Mouse (Mus musculus) midbrain, postnatal 0 days (tissue): ENCODE measurements at regions not wholly inside any gene's neighbourhood (a gene's known extent, or its start where the extent isn't known, plus 50 kb on each side); places are given as distances from the start of the nearest gene placed in this dataset.

ENCODE experiments used
- ATAC-seq: fragments of 200-750 bp; cut with Nextera tagmentation; 2 replicates; pipeline ENCODE4 v1.8.0; 2017; ENCODE audit warnings: moderate number of reproducible peaks, mild to moderate bottlenecking, moderate TSS enrichment, moderate library complexity; ENCODE audit not compliant: low FRiP score
- DNase-seq: peaks from one replicate; pipeline ENCODE4 v3.0.0-alpha.2; 2015; ENCODE audit warnings: low spot score
- H3K27ac ChIP-seq: fragments of 300-500 bp; sonication (generic); 2 replicates; pipeline ENCODE4 v1.5.1; 2014; ENCODE audit warnings: low read depth, mild to moderate bottlenecking, low read length, mixed read lengths
- H3K27me3 ChIP-seq: fragments of 300-500 bp; sonication (generic); 2 replicates; pipeline ENCODE4 v1.6.1; 2014; ENCODE audit warnings: low read length, control low read depth, mixed read lengths; ENCODE audit not compliant: insufficient read depth
- H3K36me3 ChIP-seq: fragments of 300-500 bp; sonication (generic); 2 replicates; pipeline ENCODE4 v1.6.1; 2014; ENCODE audit warnings: low read length, control low read depth, mixed read lengths; ENCODE audit not compliant: insufficient read depth
- H3K4me1 ChIP-seq: fragments of 300-500 bp; sonication (generic); 2 replicates; pipeline ENCODE4 v1.6.1; 2014; ENCODE audit warnings: mild to moderate bottlenecking, control low read depth, antibody characterized with exemption, low read length, mixed read lengths; ENCODE audit not compliant: insufficient read depth
- H3K4me2 ChIP-seq: fragments of 300-500 bp; sonication (generic); 2 replicates; pipeline ENCODE4 v1.6.1; 2014; ENCODE audit warnings: low read depth, mild to moderate bottlenecking, low read length, mixed read lengths; ENCODE audit not compliant: poor library complexity, severe bottlenecking
- H3K4me3 ChIP-seq: fragments of 300-500 bp; sonication (generic); 2 replicates; pipeline ENCODE4 v1.5.1; 2014; ENCODE audit warnings: low read depth, mild to moderate bottlenecking, low read length, moderate library complexity
- H3K9ac ChIP-seq: fragments of 300-500 bp; sonication (generic); replicated peaks from 2 replicates; pipeline ENCODE4 v1.6.1; 2014; ENCODE audit warnings: mild to moderate bottlenecking, low read length, moderate library complexity, mixed read lengths; ENCODE audit not compliant: poor library complexity, severe bottlenecking
- H3K9me3 ChIP-seq: fragments of 300-500 bp; sonication (generic); 2 replicates; pipeline ENCODE4 v1.6.1; 2016; ENCODE audit warnings: low read length, control low read depth
- CTCF ChIP-seq: IDR thresholded peaks from 2 replicates; pipeline ENCODE4 v1.5.1; 2016; ENCODE audit warnings: antibody characterized with exemption, mild to moderate bottlenecking
- WGBS: fragments of 180-500 bp; shearing (Covaris S2); extraction: QIAGEN DNeasy Blood & Tissue Kit; methylation state at CpG from one replicate; pipeline ENCODE4 v1.1.7; 2014; 5-methylcytosine and 5-hydroxymethylcytosine counted together

DNA sequence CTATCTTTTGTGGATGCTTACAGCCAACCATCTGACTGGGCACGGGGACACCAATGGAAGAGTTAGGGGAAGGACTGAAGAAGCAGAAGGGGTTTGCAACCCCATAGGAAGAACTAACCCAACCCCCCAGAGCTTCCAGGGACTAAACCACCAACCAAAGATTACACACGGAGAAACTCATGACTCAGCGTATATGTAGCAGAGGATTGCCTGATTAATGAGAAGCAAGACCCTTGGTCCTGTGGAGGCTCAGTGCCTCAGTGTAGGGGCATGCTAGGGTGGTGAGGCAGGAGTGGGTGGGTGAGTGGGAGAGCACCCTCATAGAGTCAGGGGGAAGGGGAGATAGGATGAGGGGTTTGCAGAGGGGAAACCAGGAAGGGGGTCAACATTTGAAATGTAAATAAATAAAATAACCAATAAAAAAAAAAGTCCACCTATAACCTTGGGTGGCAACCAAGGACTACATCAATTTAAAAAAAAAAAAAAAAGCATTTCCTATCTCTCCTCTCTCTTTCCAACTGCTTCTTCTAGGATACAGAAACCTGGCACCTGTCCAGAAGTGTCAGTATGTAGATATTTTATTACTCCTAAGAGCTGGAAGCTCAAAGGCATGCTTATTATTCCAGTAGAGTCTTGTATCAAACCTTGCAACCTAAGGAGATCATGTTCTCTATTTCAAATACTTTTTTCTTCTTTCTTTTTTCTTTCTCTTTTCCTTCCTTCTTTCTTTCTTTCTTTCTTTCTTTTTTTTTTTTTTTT, 159.7 kb downstream of the Nr4a2 start:
- Histone ChIP-seq H3K4me1 (no peaks in the 10 kb centered on the region), H3K36me3 (no peaks in the 10 kb centered on the region), H3K9ac (no peak overlapping the region), H3K27me3 (no peaks in the 10 kb centered on the region), H3K4me3 (no peak overlapping the region), H3K27ac (no peak overlapping the region), H3K9me3 (no peaks in the 10 kb centered on the region), H3K4me2 (no peak overlapping the region)
- TF ChIP-seq CTCF: no peak
- ATAC-seq (no peak), DNase-seq (peak; percentile 15)
- 86% methylated on average over 3 of the region's 3 CpGs for WGBS

- Histone ChIP-seq H3K4me3 (no peak overlapping the region), H3K27ac (no peak overlapping the region), H3K9ac (no peak overlapping the region), H3K4me2 (no peak overlapping the region), H3K4me1 (no peaks in the 10 kb centered on the region), H3K36me3 (no peaks in the 10 kb centered on the region), H3K27me3 (no peaks in the 10 kb centered on the region), H3K9me3 (no peaks in the 10 kb centered on the region)
- 43% methylated on average over 4 of the region's 4 CpGs for WGBS
- ATAC-seq (no peak), DNase-seq (peak; percentile 15)
- TF ChIP-seq CTCF: no peak
Measured at GRCm38 (mm10) chr2:56959695-56960094, 164.1 kb downstream of the Nr4a2 start.

- no peaks in the 10 kb centered on the region for H3K4me1 ChIP-seq
- no peak for TF ChIP-seq CTCF
- no peak for DNase-seq
- no peak overlapping the region for H3K27ac ChIP-seq
- no peak overlapping the region for H3K4me2 ChIP-seq
- H3K9ac ChIP-seq: no peak overlapping the region
- no peak overlapping the region for H3K4me3 ChIP-seq
- no peaks in the 10 kb centered on the region for H3K9me3 ChIP-seq
- no peaks in the 10 kb centered on the region for H3K27me3 ChIP-seq
- ATAC-seq: no peak
- 74% methylated on average over 8 of the region's 8 CpGs for WGBS
- no peaks in the 10 kb centered on the region for H3K36me3 ChIP-seq
Measured at GRCm38 (mm10) chr2:56953337-56953736, 170.5 kb downstream of the Nr4a2 start.

GRCm38 (mm10) chr2:56912531-56912930, 211.3 kb downstream of the Nr4a2 start:
- DNase-seq (no peak), ATAC-seq (no peak)
- WGBS: 92% methylated on average over 5 of the region's 5 CpGs
- Histone ChIP-seq H3K27me3 (no peaks in the 10 kb centered on the region), H3K4me3 (no peak overlapping the region), H3K4me1 (no peaks in the 10 kb centered on the region), H3K36me3 (no peaks in the 10 kb centered on the region), H3K9me3 (no peaks in the 10 kb centered on the region), H3K9ac (no peak overlapping the region), H3K27ac (no peak overlapping the region), H3K4me2 (no peak overlapping the region)
- no peak for TF ChIP-seq CTCF

GRCm38 (mm10) chr2:56909096-56909865, 214.5 kb downstream of the Nr4a2 start:
- TF ChIP-seq CTCF: no peak
- no peak for ATAC-seq
- H3K36me3 ChIP-seq: no peaks in the 10 kb centered on the region
- no peaks in the 10 kb centered on the region for H3K27me3 ChIP-seq
- no peak overlapping the region for H3K4me3 ChIP-seq
- H3K27ac ChIP-seq: no peak overlapping the region
- H3K4me2 ChIP-seq: no peak overlapping the region
- H3K4me1 ChIP-seq: no peaks in the 10 kb centered on the region
- no peak for DNase-seq
- no peaks in the 10 kb centered on the region for H3K9me3 ChIP-seq
- no peak overlapping the region for H3K9ac ChIP-seq
- 68% methylated on average over 2 of the region's 2 CpGs for WGBS

DNA sequence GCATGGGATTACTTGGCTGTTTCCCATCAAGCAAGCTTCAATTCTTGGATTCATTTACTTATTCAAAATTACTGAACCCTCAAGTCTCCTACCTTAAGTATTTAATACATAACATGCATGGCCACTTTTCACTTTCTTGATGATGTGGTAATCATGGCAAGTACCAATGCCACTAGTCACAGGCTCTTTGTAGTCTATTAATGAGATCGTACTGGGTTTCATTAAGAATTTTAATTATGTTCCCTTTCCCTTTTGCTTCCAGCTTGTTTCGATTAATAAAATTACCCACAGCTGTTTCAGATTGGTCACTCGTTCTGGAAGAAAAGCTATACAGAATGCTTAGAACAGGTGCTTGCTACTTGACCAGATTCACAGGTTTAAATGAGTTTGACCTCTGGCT, 238.6 kb downstream of the Nr4a2 start:
- WGBS: 73% methylated on average over 3 of the region's 3 CpGs
- H3K9me3 ChIP-seq: no peaks in the 10 kb centered on the region
- ATAC-seq: no peak
- H3K4me1 ChIP-seq: no peaks in the 10 kb centered on the region
- no peak overlapping the region for H3K4me3 ChIP-seq
- H3K4me2 ChIP-seq: no peak overlapping the region
- H3K27me3 ChIP-seq: no peaks in the 10 kb centered on the region
- no peak overlapping the region for H3K27ac ChIP-seq
- no peak for TF ChIP-seq CTCF
- H3K36me3 ChIP-seq: no peaks in the 10 kb centered on the region
- H3K9ac ChIP-seq: no peak overlapping the region
- no peak for DNase-seq
